Mouse (Mus musculus) forebrain, postnatal 0 days (tissue): ENCODE measurements around the gene Slc9a9. TPM values are rescaled to one million over a fixed set of nuclear protein-coding genes. Genes with fewer than 3 reads are reported as not detected.
A peak's percentile ranks its signal among the peaks of the same experiment; 100 is the strongest.

Source experiments
- ATAC-seq: fragments of 200-750 bp; cut with Nextera tagmentation; 2 replicates; pipeline ENCODE4 v1.8.0; 2017; ENCODE audit warnings: mild to moderate bottlenecking, moderate library complexity
- DNase-seq: peaks from one replicate; pipeline ENCODE4 v3.0.0-alpha.2; 2015
- H3K27ac ChIP-seq: fragments of 300-500 bp; sonication (generic); 2 replicates; pipeline ENCODE4 v1.5.1; 2014; ENCODE audit warnings: low read depth, mild to moderate bottlenecking, antibody characterized with exemption, low read length, moderate library complexity, mixed read lengths
- H3K27me3 ChIP-seq: fragments of 300-500 bp; sonication (generic); 2 replicates; pipeline ENCODE4 v1.6.1; 2014; ENCODE audit warnings: mild to moderate bottlenecking, low read length, mixed read lengths; ENCODE audit not compliant: insufficient read depth
- H3K36me3 ChIP-seq: fragments of 300-500 bp; sonication (generic); 2 replicates; pipeline ENCODE4 v1.6.1; 2014; ENCODE audit warnings: mild to moderate bottlenecking, moderate library complexity; ENCODE audit not compliant: insufficient read depth
- H3K4me1 ChIP-seq: fragments of 300-500 bp; sonication (generic); 2 replicates; pipeline ENCODE4 v1.6.1; 2014; ENCODE audit warnings: antibody characterized with exemption; ENCODE audit not compliant: insufficient read depth
- H3K4me2 ChIP-seq: fragments of 300-500 bp; sonication (generic); 2 replicates; pipeline ENCODE4 v1.6.1; 2014; ENCODE audit warnings: low read depth, mild to moderate bottlenecking, moderate library complexity
- H3K4me3 ChIP-seq: fragments of 300-500 bp; sonication (generic); 2 replicates; pipeline ENCODE4 v1.5.1; 2014; ENCODE audit warnings: low read depth, low read length, mixed read lengths
- H3K9ac ChIP-seq: fragments of 300-500 bp; sonication (generic); 2 replicates; pipeline ENCODE4 v1.6.1; 2014; ENCODE audit warnings: mild to moderate bottlenecking
- H3K9me3 ChIP-seq: fragments of 300-500 bp; sonication (generic); 2 replicates; pipeline ENCODE4 v1.6.1; 2016; ENCODE audit warnings: low read length
- CTCF ChIP-seq: sonication (generic); IDR thresholded peaks from 2 replicates; pipeline ENCODE4 v1.5.1; 2016; ENCODE audit warnings: antibody characterized with exemption, control low read depth, low read depth
- WGBS: fragments of 180-500 bp; shearing (Covaris S2); extraction: QIAGEN DNeasy Blood & Tissue Kit; methylation state at CpG from one replicate; pipeline ENCODE4 v1.1.7; 2014; 5-methylcytosine and 5-hydroxymethylcytosine counted together
- polyA plus RNA-seq: library from polyadenylated mRNA; unstranded; fragments of >200 nt; fragmentation: Nextera tagmentation; extraction: Ambion mirVana; gene quantifications from 2 replicates; pipeline ENCODE4 v1.2.1, GENCODE M21; 2015
- total RNA-seq: library from RNA; depleted of rRNA; stranded (reverse); fragments of >200 nt; gene quantifications from 2 replicates; pipeline ENCODE4 v1.2.3, GENCODE M21; 2014

Gene Slc9a9
- total and polyA plus RNA-seq, 2 experiments from 2014 or later = 4.8 to 6.7 TPM

GRCm38 (mm10) chr9:94847624-94848023, 177.9 kb downstream of the Slc9a9 start:
- 98% methylated on average over 6 of the region's 6 CpGs for WGBS
- no peaks in the 10 kb centered on the region for H3K4me1 ChIP-seq
- TF ChIP-seq CTCF = no peak
- no peak for ATAC-seq
- H3K9me3 ChIP-seq = 0 out of 2 replicates have a peak, but pooled peaks cover 4% of the 10 kb centered on the region
- DNase-seq = no peak
- H3K27me3 ChIP-seq = no peaks in the 10 kb centered on the region
- H3K9ac ChIP-seq = no peak overlapping the region
- H3K27ac ChIP-seq = no peak overlapping the region
- H3K4me3 ChIP-seq = no peak overlapping the region
- no peaks in the 10 kb centered on the region for H3K36me3 ChIP-seq
- no peak overlapping the region for H3K4me2 ChIP-seq

GRCm38 (mm10) chr9:94851550-94851949, 181.8 kb downstream of the Slc9a9 start:
- no peaks in the 10 kb centered on the region for H3K36me3 ChIP-seq
- H3K4me2 ChIP-seq = no peak overlapping the region
- DNase-seq = no peak
- 83% methylated on average over 3 of the region's 3 CpGs for WGBS
- ATAC-seq = no peak
- TF ChIP-seq CTCF = no peak
- no peak overlapping the region for H3K9ac ChIP-seq
- no peaks in the 10 kb centered on the region for H3K27me3 ChIP-seq
- H3K4me1 ChIP-seq = 0 out of 2 replicates have a peak, but pooled peaks cover 3% of the 10 kb centered on the region
- H3K4me3 ChIP-seq = no peak overlapping the region
- H3K9me3 ChIP-seq = 0 out of 2 replicates have a peak, but pooled peaks cover 4% of the 10 kb centered on the region
- no peak overlapping the region for H3K27ac ChIP-seq

GRCm38 (mm10) chr9:94856093-94856492, 186.4 kb downstream of the Slc9a9 start:
- Histone ChIP-seq H3K4me2 (no peak overlapping the region), H3K27ac (no peak overlapping the region), H3K4me1 (0 out of 2 replicates have a peak, but pooled peaks cover 3% of the 10 kb centered on the region), H3K27me3 (no peaks in the 10 kb centered on the region), H3K36me3 (no peaks in the 10 kb centered on the region), H3K9ac (no peak overlapping the region), H3K9me3 (no peaks in the 10 kb centered on the region), H3K4me3 (no peak overlapping the region)
- 42% methylated on average over 3 of the region's 3 CpGs for WGBS
- ATAC-seq = peak; percentile 65; the same call in 1 of the 2 replicates
- no peak for DNase-seq
- TF ChIP-seq CTCF = no peak

- H3K27me3 ChIP-seq = no peaks in the 10 kb centered on the region
- H3K9ac ChIP-seq = no peak overlapping the region
- DNase-seq = no peak
- H3K27ac ChIP-seq = no peak overlapping the region
- WGBS = 32% methylated on average over 1 of the region's 1 CpGs
- no peak for TF ChIP-seq CTCF
- H3K4me1 ChIP-seq = no peaks in the 10 kb centered on the region
- H3K9me3 ChIP-seq = no peaks in the 10 kb centered on the region
- ATAC-seq = no peak
- no peak overlapping the region for H3K4me3 ChIP-seq
- no peaks in the 10 kb centered on the region for H3K36me3 ChIP-seq
- H3K4me2 ChIP-seq = no peak overlapping the region
Observed at GRCm38 (mm10) chr9:94868557-94868956, 198.8 kb downstream of the Slc9a9 start.

- TF ChIP-seq CTCF = 0 out of 2 replicates have a peak, but pooled peaks have one; percentile 9
- Histone ChIP-seq H3K9ac (no peak overlapping the region), H3K27me3 (no peaks in the 10 kb centered on the region), H3K9me3 (no peaks in the 10 kb centered on the region), H3K4me2 (no peak overlapping the region), H3K27ac (no peak overlapping the region), H3K4me3 (no peak overlapping the region), H3K36me3 (no peaks in the 10 kb centered on the region), H3K4me1 (no peaks in the 10 kb centered on the region)
- ATAC-seq = no peak
- DNase-seq = no peak
- WGBS = 30% methylated on average over 4 of the region's 4 CpGs
Observed at GRCm38 (mm10) chr9:94869023-94869799, 199.5 kb downstream of the Slc9a9 start.

GRCm38 (mm10) chr9:94882517-94882916, 212.8 kb downstream of the Slc9a9 start:
- H3K27me3 ChIP-seq = no peaks in the 10 kb centered on the region
- H3K36me3 ChIP-seq = no peaks in the 10 kb centered on the region
- no peak overlapping the region for H3K27ac ChIP-seq
- no peaks in the 10 kb centered on the region for H3K9me3 ChIP-seq
- no peak for ATAC-seq
- H3K4me2 ChIP-seq = no peak overlapping the region
- 95% methylated on average over 3 of the region's 3 CpGs for WGBS
- H3K4me3 ChIP-seq = no peak overlapping the region
- no peak for TF ChIP-seq CTCF
- H3K4me1 ChIP-seq = no peaks in the 10 kb centered on the region
- DNase-seq = no peak
- H3K9ac ChIP-seq = no peak overlapping the region

GRCm38 (mm10) chr9:94883435-94883834, 213.7 kb downstream of the Slc9a9 start:
- ATAC-seq = no peak
- H3K36me3 ChIP-seq = no peaks in the 10 kb centered on the region
- no peaks in the 10 kb centered on the region for H3K4me1 ChIP-seq
- no peak for TF ChIP-seq CTCF
- no peaks in the 10 kb centered on the region for H3K27me3 ChIP-seq
- no peak overlapping the region for H3K9ac ChIP-seq
- H3K4me2 ChIP-seq = no peak overlapping the region
- H3K4me3 ChIP-seq = no peak overlapping the region
- no peaks in the 10 kb centered on the region for H3K9me3 ChIP-seq
- no peak overlapping the region for H3K27ac ChIP-seq
- no peak for DNase-seq
- WGBS = 96% methylated on average over 5 of the region's 5 CpGs
